Mouse (Mus musculus) myocyte (in vitro differentiated cells): ENCODE measurements around the gene Hist1h3i. TPM values are rescaled to one million over a fixed set of nuclear protein-coding genes. Genes with fewer than 3 reads are reported as not detected.
A peak's percentile ranks its signal among the peaks of the same experiment; 100 is the strongest.
"Not testable (repeated sequence)": the region's sequence is repeated elsewhere in the genome, so short reads cannot be mapped to it uniquely, and the experiment has no call there.

Source experiments
- H3K27me3 ChIP-seq: one replicate; pipeline ENCODE4 v1.6.1; 2011; ENCODE audit not compliant: control insufficient read depth, insufficient read depth, insufficient read length
- H3K36me3 ChIP-seq: one replicate; pipeline ENCODE4 v1.6.1; 2011; ENCODE audit not compliant: control insufficient read depth, insufficient read depth
- H3K4me2 ChIP-seq: one replicate; pipeline ENCODE4 v1.6.1; 2011; ENCODE audit warnings: low read depth, control low read depth
- H3K4me3 ChIP-seq: one replicate; pipeline ENCODE4 v1.5.1; 2011; ENCODE audit warnings: mild to moderate bottlenecking, control low read depth, moderate library complexity
- H3K79me2 ChIP-seq: one replicate; pipeline ENCODE4 v1.6.1; 2011; ENCODE audit not compliant: control insufficient read depth, insufficient read depth
- H3ac ChIP-seq: one replicate; pipeline ENCODE4 v1.6.1; 2011; ENCODE audit not compliant: control insufficient read depth, insufficient read length
- CEBPB ChIP-seq: IDR thresholded peaks from 2 replicates; pipeline ENCODE4 v1.6.1; 2011; ENCODE audit warnings: mild to moderate bottlenecking, moderate library complexity; ENCODE audit not compliant: poor library complexity, insufficient read depth, severe bottlenecking
- E2F4 ChIP-seq: IDR thresholded peaks from one replicate; pipeline ENCODE4 v1.6.1; 2011; ENCODE audit warnings: mild to moderate bottlenecking, control low read depth, moderate library complexity; ENCODE audit not compliant: insufficient read depth
- MAX ChIP-seq: IDR thresholded peaks from one replicate; pipeline ENCODE4 v1.6.1; 2011; ENCODE audit warnings: low read depth, mild to moderate bottlenecking, control low read depth
- MYOD1 ChIP-seq, 3 experiments: IDR thresholded peaks; one replicate each; pipeline ENCODE4 v1.6.1; 2011; ENCODE audit warnings: control low read depth in 2 of 3, low read depth in 2 of 3, mild to moderate bottlenecking in 2 of 3, moderate library complexity in 1 of 3; ENCODE audit not compliant: insufficient read length in 2 of 3, control insufficient read depth in 1 of 3
- MYOG ChIP-seq, 3 experiments: IDR thresholded peaks; one replicate each; pipeline ENCODE4 v1.6.1; 2011; ENCODE audit warnings: control low read depth in 2 of 3, low read depth in 2 of 3, mild to moderate bottlenecking in 2 of 3; ENCODE audit not compliant: insufficient read length in 2 of 3, control insufficient read depth in 1 of 3, insufficient read depth in 1 of 3
- POLR2A ChIP-seq: IDR thresholded peaks from one replicate; pipeline ENCODE4 v1.6.1; 2011; ENCODE audit warnings: low read depth, mild to moderate bottlenecking, control low read depth, moderate library complexity; ENCODE audit not compliant: insufficient read length
- POLR2AphosphoS2 ChIP-seq: IDR thresholded peaks from one replicate; pipeline ENCODE4 v1.6.1; 2011; ENCODE audit warnings: low read depth, control low read depth; ENCODE audit not compliant: insufficient read length
- REST ChIP-seq: IDR thresholded peaks from one replicate; pipeline ENCODE4 v1.6.1; 2011; ENCODE audit warnings: mild to moderate bottlenecking, control low read depth, moderate library complexity; ENCODE audit not compliant: insufficient read depth, insufficient read length
- SRF ChIP-seq: IDR thresholded peaks from one replicate; pipeline ENCODE4 v1.6.1; 2011; ENCODE audit warnings: low read depth; ENCODE audit not compliant: control insufficient read depth, insufficient read length
- TCF12 ChIP-seq: IDR thresholded peaks from one replicate; pipeline ENCODE4 v1.6.1; 2011; ENCODE audit warnings: mild to moderate bottlenecking, control low read depth; ENCODE audit not compliant: poor library complexity, insufficient read depth, severe bottlenecking
- TCF3 ChIP-seq: IDR thresholded peaks from one replicate; pipeline ENCODE4 v1.6.1; 2011; ENCODE audit warnings: low read depth, control low read depth; ENCODE audit not compliant: insufficient read length
- USF1 ChIP-seq: IDR thresholded peaks from one replicate; pipeline ENCODE4 v1.6.1; 2011; ENCODE audit warnings: low read depth, mild to moderate bottlenecking, control low read depth, moderate library complexity
- polyA plus RNA-seq: library from polyadenylated mRNA; unstranded; fragments of >200 nt; fragmentation: generic; extraction: Trizol; gene quantifications from one replicate; pipeline ENCODE4 v1.2.1, GENCODE M21; 2012; ENCODE audit warnings: missing spikeins

Hist1h3i gene
- polyA plus RNA-seq, 1 experiment, result 10.6 TPM

- TF ChIP-seq E2F4 (peak; percentile 69), POLR2AphosphoS2 (peak; percentile 92), POLR2A (peak; percentile 80)
- peak within 1 kb of the TSS; percentile 43 for H3K4me3 ChIP-seq
- H3K4me2 ChIP-seq, result peak within 1 kb of the TSS; percentile 82
Measured at GRCm38 (mm10) chr13:21750159-21751017, 32.8 kb downstream of the Hist1h3i start, which contains the start of gene Hist1h4k. Gene Hist1h4k (minus strand): TSS chr13:21750505.

DNA sequence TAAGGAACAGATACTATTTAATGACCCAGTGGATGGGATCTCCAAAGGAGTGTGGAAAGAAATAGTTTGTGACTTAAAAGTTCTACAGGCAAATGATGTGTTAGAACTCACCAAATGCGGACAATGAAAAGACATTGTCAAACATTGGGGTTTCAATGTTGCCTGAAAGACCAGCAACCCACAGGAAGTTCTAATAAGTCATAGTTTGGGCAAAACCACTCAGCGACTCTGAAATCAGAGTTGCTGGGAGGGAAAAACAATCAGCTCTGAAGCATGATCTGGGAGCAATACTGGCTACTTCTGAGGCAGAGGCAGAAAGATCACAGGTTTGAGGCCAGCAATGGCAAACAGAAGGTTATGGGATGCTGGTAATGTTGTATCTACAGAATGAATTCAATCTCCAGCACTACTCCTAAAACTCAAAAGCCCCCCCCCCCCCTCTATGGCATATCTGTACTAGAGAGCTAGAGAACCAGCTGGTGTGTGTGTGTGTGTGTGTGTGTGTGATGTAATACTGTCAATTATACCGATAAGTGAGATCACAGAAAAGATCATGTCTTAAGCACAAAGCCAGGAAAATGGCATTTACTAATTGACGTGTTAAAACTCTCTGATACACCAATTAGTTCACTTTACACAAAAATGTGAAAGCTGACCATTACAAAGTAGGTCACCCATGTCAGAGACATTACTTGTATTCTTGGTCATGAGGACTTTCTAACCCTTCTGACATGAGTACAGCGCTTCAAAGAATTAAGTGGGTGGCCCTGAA lies 33.6 kb downstream of the Hist1h3i start:
- no peak overlapping the region for H3ac ChIP-seq
- H3K4me3 ChIP-seq, result peak overlapping the region; percentile 43
- H3K4me2 ChIP-seq, result peak overlapping the region; percentile 82
- TF ChIP-seq TCF3 (no peak), MYOG (IDR thresholded peaks at IDR 0.05; ENCODE audit: control insufficient read depth in 1 of 3, insufficient read depth in 1 of 3, insufficient read length in 2 of 3, low read depth in 2 of 3) (no peak), POLR2A (peak; percentile 11), POLR2AphosphoS2 (peak; percentile 81), REST (no peak)
- H3K36me3 ChIP-seq, result no peaks in the 10 kb centered on the region
- peaks cover 28% of the 10 kb centered on the region for H3K79me2 ChIP-seq
- H3K27me3 ChIP-seq, result no peaks in the 10 kb centered on the region

More at GRCm38 (mm10) chr13:21750159-21751017, 32.8 kb downstream of the Hist1h3i start, which contains the start of gene Hist1h4k:
- not testable (repeated sequence) for H3K27me3 ChIP-seq, H3K36me3 ChIP-seq, H3ac ChIP-seq
- H3K79me2 ChIP-seq, result peaks cover 23% of the 10 kb centered on the region

DNA sequence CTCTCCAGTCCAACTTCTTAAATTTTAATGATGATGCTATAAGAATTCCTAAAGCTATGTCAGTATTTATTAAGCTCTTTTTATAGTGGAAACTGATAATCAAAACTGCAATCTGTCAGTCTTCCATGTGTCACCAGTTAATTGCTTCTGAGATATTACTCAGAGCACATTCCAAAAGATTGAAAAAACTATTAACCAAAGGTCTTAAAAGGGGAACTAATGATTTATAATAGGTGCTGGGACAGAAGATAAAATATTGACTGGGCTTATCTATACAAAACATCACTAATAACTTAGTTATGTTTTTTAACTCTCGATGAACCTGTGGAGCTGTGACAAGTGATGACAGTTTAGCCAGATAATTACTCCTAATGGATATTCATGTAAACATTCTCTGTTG lies 38.2 kb downstream of the Hist1h3i start:
- TF ChIP-seq USF1 (no peak), MYOD1 (IDR thresholded peaks at IDR 0.05; ENCODE audit: control insufficient read depth in 1 of 3, insufficient read length in 2 of 3, low read depth in 2 of 3) (no peak), SRF (no peak), E2F4 (no peak), TCF3 (no peak), MAX (no peak)
- H3ac ChIP-seq, result no peak overlapping the region
- peaks cover 28% of the 10 kb centered on the region for H3K79me2 ChIP-seq
- no peak overlapping the region for H3K4me3 ChIP-seq
- H3K27me3 ChIP-seq, result no peaks in the 10 kb centered on the region
- no peaks in the 10 kb centered on the region for H3K36me3 ChIP-seq
- no peak overlapping the region for H3K4me2 ChIP-seq

DNA sequence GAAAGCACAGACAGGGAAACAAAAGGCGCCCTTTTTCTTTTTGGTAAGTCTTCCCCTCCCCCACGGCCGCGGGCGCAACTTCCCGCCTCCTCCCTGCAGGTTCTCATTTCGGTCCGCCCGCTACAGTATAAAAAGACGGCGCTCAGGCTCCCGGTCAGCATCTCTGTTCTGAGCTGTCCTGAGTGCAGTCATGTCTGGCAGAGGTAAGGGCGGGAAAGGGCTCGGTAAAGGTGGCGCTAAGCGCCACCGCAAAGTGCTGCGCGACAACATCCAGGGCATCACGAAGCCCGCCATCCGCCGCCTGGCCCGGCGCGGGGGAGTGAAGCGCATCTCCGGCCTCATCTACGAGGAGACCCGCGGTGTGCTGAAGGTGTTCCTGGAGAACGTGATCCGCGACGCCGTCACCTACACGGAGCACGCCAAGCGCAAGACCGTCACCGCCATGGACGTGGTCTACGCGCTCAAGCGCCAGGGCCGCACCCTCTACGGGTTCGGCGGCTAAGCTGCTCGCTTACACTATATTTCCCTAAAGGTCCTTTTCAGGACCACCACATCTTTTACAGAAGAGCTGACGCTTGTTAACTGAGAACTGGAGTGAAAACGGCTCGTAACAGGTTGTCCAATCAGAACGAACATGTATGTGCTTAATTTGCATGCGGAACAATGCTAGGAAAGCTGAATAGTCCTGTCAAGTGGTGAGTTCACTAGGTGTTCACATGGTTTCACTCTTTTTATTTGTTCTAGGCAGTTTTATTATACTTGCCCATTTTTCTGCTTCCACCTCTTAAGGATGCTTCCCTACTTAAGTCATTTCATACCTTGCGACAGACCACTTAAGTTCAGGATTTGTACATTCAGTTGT lies 48.0 kb downstream of the Hist1h3i start, which contains the start of gene Hist1h4j:
Gene Hist1h4j, plus strand, starts transcription at position 159 of the 862 bp plus-strand sequence.
- peak; percentile 42 for TF ChIP-seq E2F4
- TF ChIP-seq POLR2A, result peak; percentile 84
- TF ChIP-seq POLR2AphosphoS2, result peak; percentile 96
- Histone ChIP-seq H3ac (peak within 1 kb of the TSS; percentile 47), H3K4me3 (peak within 1 kb of the TSS; percentile 37), H3K4me2 (peak within 1 kb of the TSS; percentile 97)
- not testable (repeated sequence) for H3K36me3 ChIP-seq, H3K27me3 ChIP-seq, H3K79me2 ChIP-seq

DNA sequence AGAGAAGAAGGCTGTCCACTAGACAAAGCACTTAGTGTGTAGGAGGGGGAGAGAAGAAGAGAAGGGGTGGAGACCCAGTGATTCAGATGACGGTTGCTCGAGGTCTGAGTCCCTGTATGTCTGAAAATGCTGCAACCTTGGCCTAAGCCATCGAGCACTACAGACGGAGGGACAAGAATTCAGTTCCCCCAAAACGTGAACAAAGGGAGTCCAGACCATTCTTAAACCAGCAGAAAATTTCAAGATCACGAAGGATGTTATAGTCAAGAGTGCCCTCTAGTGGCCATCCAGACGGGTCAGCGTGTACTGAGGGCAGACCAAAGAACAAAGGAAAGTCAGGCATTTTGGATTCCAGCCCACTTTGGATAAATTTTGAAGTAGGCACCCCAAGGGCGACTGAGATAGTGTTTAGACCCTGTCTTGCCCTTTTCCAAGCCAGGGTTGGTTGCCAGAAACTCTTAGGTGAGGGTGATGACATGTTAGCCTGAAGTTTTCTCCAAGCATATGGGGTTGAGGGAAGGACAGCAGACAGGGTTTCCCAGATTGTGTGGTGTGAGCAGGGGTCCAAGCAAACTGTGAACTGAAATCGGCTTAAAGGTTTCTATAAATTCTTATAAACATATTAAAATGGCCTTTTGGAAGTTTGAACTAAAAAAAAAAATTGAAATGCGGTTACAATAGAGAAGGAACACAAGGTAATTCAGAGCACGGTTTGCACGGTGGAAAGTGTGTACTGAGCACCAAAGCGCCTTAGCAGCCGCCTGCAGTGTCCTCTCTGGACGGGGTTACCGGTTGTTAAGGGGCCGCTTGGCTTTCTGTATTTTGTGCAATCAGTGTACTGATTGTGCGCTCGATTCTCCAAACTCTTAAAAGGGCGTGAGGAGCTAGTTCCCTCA lies 48.9 kb downstream of the Hist1h3i start:
- peak overlapping the region; percentile 47 for H3ac ChIP-seq
- TF ChIP-seq SRF, result no peak
- no peak for TF ChIP-seq MYOG (IDR thresholded peaks at IDR 0.05; ENCODE audit: control insufficient read depth in 1 of 3, insufficient read depth in 1 of 3, insufficient read length in 2 of 3, low read depth in 2 of 3)
- TF ChIP-seq MAX, result no peak
- no peak for TF ChIP-seq TCF3
- no peak for TF ChIP-seq USF1
- no peak for TF ChIP-seq TCF12
- no peak for TF ChIP-seq CEBPB
- TF ChIP-seq REST, result no peak
- no peak for TF ChIP-seq POLR2A
- TF ChIP-seq POLR2AphosphoS2, result no peak
- TF ChIP-seq E2F4, result no peak
- TF ChIP-seq MYOD1 (IDR thresholded peaks at IDR 0.05; ENCODE audit: control insufficient read depth in 1 of 3, insufficient read length in 2 of 3, low read depth in 2 of 3), result no peak
- no peaks in the 10 kb centered on the region for H3K27me3 ChIP-seq
- no peaks in the 10 kb centered on the region for H3K36me3 ChIP-seq
- no peaks in the 10 kb centered on the region for H3K79me2 ChIP-seq
- H3K4me3 ChIP-seq, result peak overlapping the region; percentile 37
- H3K4me2 ChIP-seq, result peak overlapping the region; percentile 97
